Mouse (Mus musculus) neural tube, embryonic 13.5 days (tissue): ENCODE measurements around the gene Gm10382. TPM values are rescaled to one million over a fixed set of nuclear protein-coding genes. Genes with fewer than 3 reads are reported as not detected.

Experiments used
- ATAC-seq: fragments of 200-750 bp; cut with Nextera tagmentation; 2 replicates; pipeline ENCODE4 v1.8.0; 2017; ENCODE audit warnings: low read depth, mild to moderate bottlenecking, moderate TSS enrichment, moderate library complexity
- H3K27ac ChIP-seq: fragments of 300-500 bp; sonication (generic); replicated peaks from 2 replicates; pipeline ENCODE4 v1.5.1; 2015; ENCODE audit warnings: moderate library complexity, mild to moderate bottlenecking, inconsistent platforms
- H3K27me3 ChIP-seq: fragments of 300-500 bp; sonication (generic); 2 replicates; pipeline ENCODE4 v1.6.1; 2015; ENCODE audit warnings: mild to moderate bottlenecking, inconsistent platforms
- H3K36me3 ChIP-seq: fragments of 300-500 bp; sonication (generic); 2 replicates; pipeline ENCODE4 v1.6.1; 2015; ENCODE audit warnings: mild to moderate bottlenecking, inconsistent platforms
- H3K4me1 ChIP-seq: fragments of 300-500 bp; sonication (generic); replicated peaks from 2 replicates; pipeline ENCODE4 v1.6.1; 2015; ENCODE audit warnings: inconsistent platforms
- H3K4me2 ChIP-seq: fragments of 300-500 bp; sonication (generic); 2 replicates; pipeline ENCODE4 v1.6.1; 2015; ENCODE audit warnings: inconsistent platforms, mild to moderate bottlenecking, moderate library complexity
- H3K4me3 ChIP-seq: fragments of 300-500 bp; sonication (generic); 2 replicates; pipeline ENCODE4 v1.5.1; 2015; ENCODE audit warnings: mild to moderate bottlenecking, inconsistent platforms
- H3K9ac ChIP-seq: fragments of 300-500 bp; sonication (generic); 2 replicates; pipeline ENCODE4 v1.6.1; 2015; ENCODE audit warnings: moderate library complexity, mild to moderate bottlenecking, inconsistent platforms
- H3K9me3 ChIP-seq: fragments of 300-500 bp; sonication (generic); 2 replicates; pipeline ENCODE4 v1.6.1; 2016; ENCODE audit warnings: inconsistent platforms
- WGBS: fragments of 180-500 bp; shearing (Covaris S2); methylation state at CpG from one replicate; pipeline ENCODE4 v1.1.7; 2015; 5-methylcytosine and 5-hydroxymethylcytosine counted together
- polyA plus RNA-seq: library from polyadenylated mRNA; unstranded; fragments of >200 nt; fragmentation: Nextera tagmentation; extraction: Ambion mirVana; gene quantifications from 2 replicates; pipeline ENCODE4 v1.2.1, GENCODE M21; 2015

Gm10382 gene
- polyA plus RNA-seq = 0.52 and 0.73 TPM in 2 replicates

DNA sequence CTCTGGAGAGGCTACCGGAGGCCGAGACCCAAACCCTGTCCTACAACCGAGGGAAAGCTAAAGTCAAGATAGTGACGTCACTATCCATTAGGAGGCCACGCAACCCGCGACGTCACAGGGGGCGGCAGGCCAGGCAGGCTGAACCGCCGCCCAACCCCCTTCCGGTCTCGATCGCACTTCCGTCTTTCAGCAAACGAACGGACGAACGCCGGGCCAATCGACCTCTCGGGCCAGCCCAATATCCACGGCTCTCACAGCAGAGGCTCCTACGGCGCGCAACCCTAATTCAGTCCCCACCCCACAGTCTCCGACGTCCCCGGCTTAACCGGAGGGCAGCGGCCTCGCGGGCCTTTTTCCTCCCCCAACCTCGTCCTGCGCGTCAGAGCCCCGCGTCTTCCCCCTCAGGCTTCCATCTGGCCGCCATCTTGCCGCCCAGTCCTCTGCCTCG, at the start of gene Gm10382:
Gene Gm10382 (plus strand): TSS at position 192 of the 448 bp plus-strand sequence.
- Histone ChIP-seq H3K4me1 (peaks cover 59% of the 10 kb centered on the region), H3K4me3 (peak within 1 kb of the TSS; percentile 100)

DNA sequence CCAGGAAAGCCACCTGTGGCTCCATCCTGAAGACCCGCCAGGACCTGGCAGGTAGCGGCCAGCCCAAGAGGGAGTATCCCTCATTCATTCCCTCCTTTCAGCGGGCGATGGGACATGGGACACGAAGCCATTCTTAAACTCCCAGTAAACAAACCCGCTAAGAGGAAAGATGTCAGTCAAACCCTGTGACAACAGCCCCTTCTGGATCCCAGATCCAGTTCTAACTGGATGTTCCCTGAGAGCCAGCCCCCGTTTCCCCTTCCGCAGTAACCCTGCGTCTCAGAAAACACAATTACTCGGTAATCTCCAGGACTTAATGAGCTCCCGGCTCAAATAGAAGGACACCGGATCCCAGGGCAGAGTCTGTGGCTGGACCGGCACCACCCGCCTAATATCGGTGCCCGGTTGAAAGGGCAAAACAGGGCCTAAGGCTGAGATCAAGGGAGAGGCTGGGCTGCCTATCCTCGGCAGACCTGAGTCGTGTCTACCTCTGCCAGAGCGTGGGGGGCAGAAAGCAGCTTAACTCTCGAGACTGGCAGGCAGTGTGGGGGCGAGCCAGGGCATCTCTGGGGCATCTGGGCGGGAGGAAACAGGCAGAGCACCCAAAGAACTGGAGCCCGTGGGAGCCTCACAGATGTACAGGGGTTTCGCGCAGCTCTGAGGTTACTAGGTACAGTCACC, 49.1 kb upstream of the Gm10382 start:
- Histone ChIP-seq H3K4me3 (peak overlapping the region; percentile 72), H3K27ac (peak overlapping the region; percentile 14; the same call in 1 of the 2 replicates), H3K27me3 (peaks cover 23% of the 10 kb centered on the region), H3K9ac (peak overlapping the region; percentile 75), H3K4me2 (peak overlapping the region; percentile 84), H3K4me1 (peaks cover 27% of the 10 kb centered on the region), H3K36me3 (no peaks in the 10 kb centered on the region), H3K9me3 (no peaks in the 10 kb centered on the region)
- peak; percentile 10; the same call in 1 of the 2 replicates for ATAC-seq
- WGBS = 3% methylated on average over 25 of the region's 25 CpGs

More for the DNA sequence above, at the start of gene Gm10382:
- Histone ChIP-seq H3K9ac (peak within 1 kb of the TSS; percentile 100), H3K27ac (peak within 1 kb of the TSS; percentile 98), H3K4me2 (peak within 1 kb of the TSS; percentile 96), H3K36me3 (peaks cover 22% of the 10 kb centered on the region), H3K9me3 (no peaks in the 10 kb centered on the region), H3K27me3 (no peaks in the 10 kb centered on the region)
- ATAC-seq = peak; percentile 21
- under 1% methylated on average over 41 of the region's 41 CpGs for WGBS

DNA sequence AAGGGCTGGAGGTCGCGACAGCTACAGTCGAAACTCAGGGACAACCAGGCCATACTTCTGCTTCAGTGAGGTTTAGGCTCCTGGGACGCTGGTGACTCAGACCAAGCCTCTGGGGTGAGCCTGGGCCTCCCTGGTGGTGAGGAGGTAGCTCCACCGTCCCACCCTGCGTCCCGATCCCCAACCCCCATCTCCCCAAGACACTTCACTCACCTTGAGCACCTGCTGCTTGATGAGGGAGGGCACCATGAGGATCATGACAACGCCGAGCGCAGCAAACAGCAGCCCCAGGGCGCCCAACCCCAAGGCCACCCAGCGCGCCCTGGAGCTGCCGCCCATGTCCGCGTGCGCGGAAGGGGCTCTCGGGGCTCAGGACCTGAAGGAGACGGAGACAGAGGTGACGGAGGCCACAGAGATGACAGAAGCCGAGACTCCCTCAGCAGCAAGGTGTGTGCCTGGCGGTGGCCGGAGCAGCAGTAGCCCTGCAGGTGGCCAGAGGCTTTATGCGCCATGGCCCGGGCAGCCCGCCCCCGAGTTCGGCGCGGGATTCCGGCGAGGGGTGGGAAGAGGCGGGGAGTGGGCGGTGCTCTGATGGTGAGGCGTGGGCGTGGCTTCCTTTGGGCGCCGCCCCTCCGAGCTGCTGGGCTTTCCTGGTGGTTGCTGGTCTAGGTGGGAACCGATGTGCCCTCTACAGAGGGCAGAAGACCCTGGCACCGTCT, 48.4 kb upstream of the Gm10382 start, which contains the start of gene Scarb1:
Gene Scarb1 (minus strand): TSS at position 548 of the 716 bp plus-strand sequence.
- peak within 1 kb of the TSS; percentile 84 for H3K4me2 ChIP-seq
- WGBS = under 1% methylated on average over 42 of the region's 42 CpGs
- peak; percentile 79 for ATAC-seq
- no peak within 1 kb of the TSS for H3K27ac ChIP-seq
- H3K4me1 ChIP-seq = peaks cover 27% of the 10 kb centered on the region
- H3K27me3 ChIP-seq = peaks cover 23% of the 10 kb centered on the region
- peak within 1 kb of the TSS; percentile 75 for H3K9ac ChIP-seq
- no peaks in the 10 kb centered on the region for H3K9me3 ChIP-seq
- H3K36me3 ChIP-seq = no peaks in the 10 kb centered on the region
- peak within 1 kb of the TSS; percentile 72 for H3K4me3 ChIP-seq

DNA sequence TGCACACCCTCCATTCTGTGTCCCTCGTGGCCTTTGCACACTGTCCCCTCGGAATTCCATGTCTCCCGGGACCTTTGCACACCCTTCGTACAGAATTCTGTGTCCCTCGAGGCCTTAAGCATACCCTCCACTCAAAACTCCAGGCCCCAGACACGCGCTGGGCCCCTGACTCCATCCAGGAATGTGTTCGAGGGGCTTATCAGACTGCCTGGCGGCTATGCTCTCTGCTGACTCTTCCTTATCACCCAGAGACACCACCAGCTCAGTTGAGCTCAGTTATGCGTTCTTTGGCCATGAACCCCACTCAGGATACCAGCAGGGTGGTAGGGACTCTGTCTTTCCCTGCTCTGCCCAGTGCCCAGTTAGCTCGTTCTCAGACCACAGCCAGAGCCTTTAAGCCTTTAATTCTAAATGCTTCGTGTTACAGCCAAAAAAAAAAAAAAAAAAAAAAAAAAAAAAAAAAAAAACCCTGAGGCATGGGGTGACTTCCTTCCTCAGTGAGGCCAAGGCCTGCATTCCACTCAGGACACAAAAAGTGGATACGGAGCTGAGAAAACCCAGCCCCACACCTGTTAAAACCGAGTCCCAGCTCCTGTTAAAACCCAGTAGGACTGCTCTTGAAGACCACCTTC, 47.5 kb upstream of the Gm10382 start:
- peaks cover 27% of the 10 kb centered on the region for H3K4me1 ChIP-seq
- peak overlapping the region; percentile 84 for H3K4me2 ChIP-seq
- no peaks in the 10 kb centered on the region for H3K9me3 ChIP-seq
- no peak overlapping the region for H3K27ac ChIP-seq
- peaks cover 23% of the 10 kb centered on the region for H3K27me3 ChIP-seq
- ATAC-seq = no peak
- H3K4me3 ChIP-seq = peak overlapping the region; percentile 72
- no peaks in the 10 kb centered on the region for H3K36me3 ChIP-seq
- 58% methylated on average over 14 of the region's 14 CpGs for WGBS
- peak overlapping the region; percentile 75; the same call in 1 of the 2 replicates for H3K9ac ChIP-seq

DNA sequence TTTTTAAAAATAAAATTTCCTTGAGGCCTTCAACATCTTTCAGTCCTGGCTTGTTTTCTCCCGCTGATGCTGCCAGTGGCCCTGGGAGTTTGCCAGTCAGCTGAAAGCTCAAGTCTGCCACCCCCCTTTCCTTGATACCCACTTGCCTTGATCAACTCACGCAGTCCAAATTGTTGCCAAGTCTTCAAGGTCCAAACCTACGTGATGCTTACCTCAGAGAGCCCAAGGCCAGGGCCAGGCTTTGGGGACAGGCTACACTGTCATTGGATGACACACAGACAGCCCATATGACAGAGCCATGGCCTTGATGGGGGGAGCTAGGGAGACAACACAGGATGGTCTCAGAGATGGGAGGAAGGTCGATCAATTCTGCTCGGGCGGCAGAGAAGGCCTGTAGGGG, 44.8 kb upstream of the Gm10382 start:
- Histone ChIP-seq H3K27ac (no peak overlapping the region), H3K9ac (no peak overlapping the region), H3K9me3 (no peaks in the 10 kb centered on the region), H3K4me1 (peaks cover 23% of the 10 kb centered on the region), H3K36me3 (no peaks in the 10 kb centered on the region), H3K4me2 (no peak overlapping the region), H3K4me3 (no peak overlapping the region), H3K27me3 (peaks cover 19% of the 10 kb centered on the region)
- ATAC-seq = no peak
- WGBS = 94% methylated on average over 6 of the region's 6 CpGs

DNA sequence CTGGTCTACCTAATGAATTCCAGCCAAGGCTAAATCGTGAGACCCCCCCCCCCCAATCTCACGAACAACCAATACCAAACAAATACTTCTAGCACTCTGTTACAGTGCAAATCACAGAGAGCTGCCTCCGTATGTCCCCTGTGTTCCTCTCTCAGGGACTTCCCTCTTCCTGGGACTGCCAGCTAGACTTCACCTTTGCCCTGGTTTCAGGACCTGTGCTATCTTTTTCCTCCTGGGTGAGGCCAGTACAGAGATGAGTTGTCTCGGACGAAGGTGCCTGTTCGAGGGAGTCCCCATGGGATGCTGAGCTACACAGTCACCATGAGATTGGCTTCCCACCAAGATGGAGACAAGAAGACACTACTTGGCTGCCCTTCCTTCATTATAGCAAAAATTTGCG, 41.1 kb upstream of the Gm10382 start:
- Histone ChIP-seq H3K36me3 (no peaks in the 10 kb centered on the region), H3K27ac (no peak overlapping the region), H3K9ac (no peak overlapping the region), H3K27me3 (no peaks in the 10 kb centered on the region), H3K4me3 (no peak overlapping the region), H3K4me2 (no peak overlapping the region), H3K4me1 (no peaks in the 10 kb centered on the region), H3K9me3 (no peaks in the 10 kb centered on the region)
- WGBS = 76% methylated on average over 7 of the region's 7 CpGs
- no peak for ATAC-seq

DNA sequence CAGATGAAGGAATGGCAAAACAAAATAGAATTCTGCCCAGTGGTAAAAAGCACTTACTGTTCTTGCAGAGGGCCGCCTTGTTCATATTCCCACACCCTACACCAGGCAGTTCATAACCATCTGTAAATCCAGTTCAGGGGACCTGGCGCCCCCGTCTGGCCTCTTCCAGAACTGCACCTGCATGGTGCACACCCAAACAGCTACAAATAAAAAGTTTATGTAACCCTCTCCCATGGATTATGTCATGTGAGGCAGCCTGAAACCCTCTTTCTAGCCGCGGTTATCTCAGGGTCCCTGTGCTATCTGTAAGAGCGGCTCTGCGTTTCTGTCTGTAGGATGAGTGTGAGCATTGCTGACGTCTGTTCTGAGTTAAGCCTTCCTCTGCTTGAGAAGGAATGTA, 40.6 kb upstream of the Gm10382 start:
- Histone ChIP-seq H3K4me1 (no peaks in the 10 kb centered on the region), H3K9me3 (no peaks in the 10 kb centered on the region), H3K36me3 (no peaks in the 10 kb centered on the region), H3K4me3 (no peak overlapping the region), H3K4me2 (no peak overlapping the region), H3K27me3 (no peaks in the 10 kb centered on the region), H3K27ac (no peak overlapping the region), H3K9ac (no peak overlapping the region)
- no peak for ATAC-seq
- WGBS = 41% methylated on average over 8 of the region's 8 CpGs

DNA sequence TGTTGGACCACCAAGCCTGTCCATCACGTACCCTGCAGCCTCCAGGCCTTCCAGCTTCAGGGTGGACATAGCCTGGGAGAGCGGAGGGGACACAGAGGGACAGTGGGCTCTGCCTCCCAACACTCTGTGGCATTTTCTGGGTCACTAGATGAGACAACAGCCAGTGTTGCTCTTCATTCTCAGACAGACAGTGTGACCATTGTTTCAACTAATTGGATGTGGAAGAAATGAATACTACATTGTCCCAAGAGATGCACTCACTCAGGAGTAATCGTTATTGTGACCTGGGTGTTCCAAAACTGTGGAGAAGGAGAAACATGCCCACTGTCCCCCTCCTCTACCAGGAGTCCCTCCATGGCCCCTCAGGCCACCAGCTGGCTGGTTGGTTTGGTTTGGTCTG, 39.7 kb upstream of the Gm10382 start:
- Histone ChIP-seq H3K4me3 (no peak overlapping the region), H3K27ac (no peak overlapping the region), H3K4me1 (no peaks in the 10 kb centered on the region), H3K36me3 (no peaks in the 10 kb centered on the region), H3K27me3 (no peaks in the 10 kb centered on the region), H3K9me3 (no peaks in the 10 kb centered on the region), H3K4me2 (no peak overlapping the region), H3K9ac (no peak overlapping the region)
- 82% methylated on average over 3 of the region's 3 CpGs for WGBS
- no peak for ATAC-seq

DNA sequence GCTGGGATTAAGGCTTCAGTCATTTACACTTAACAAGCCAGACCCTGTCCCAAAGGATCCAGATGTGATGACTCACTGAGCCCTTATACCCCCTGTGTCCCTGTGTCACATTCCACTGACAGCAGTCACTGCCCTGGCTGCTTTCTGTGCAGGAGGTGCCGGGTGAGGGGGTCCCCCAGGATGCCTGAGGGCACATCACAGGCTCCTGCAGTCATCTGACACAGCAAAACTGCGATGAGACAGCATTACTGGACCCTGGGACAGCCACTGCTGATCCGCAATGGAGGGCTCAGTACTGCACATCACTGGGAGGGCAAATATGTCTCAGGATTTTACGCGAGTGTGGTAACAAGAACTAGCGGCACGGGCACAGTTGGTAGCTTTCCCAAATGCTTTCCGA, 38.1 kb upstream of the Gm10382 start:
- WGBS = 77% methylated on average over 8 of the region's 8 CpGs
- Histone ChIP-seq H3K4me1 (no peaks in the 10 kb centered on the region), H3K9ac (no peak overlapping the region), H3K4me2 (no peak overlapping the region), H3K27me3 (no peaks in the 10 kb centered on the region), H3K9me3 (no peaks in the 10 kb centered on the region), H3K4me3 (no peak overlapping the region), H3K27ac (no peak overlapping the region), H3K36me3 (no peaks in the 10 kb centered on the region)
- ATAC-seq = no peak

DNA sequence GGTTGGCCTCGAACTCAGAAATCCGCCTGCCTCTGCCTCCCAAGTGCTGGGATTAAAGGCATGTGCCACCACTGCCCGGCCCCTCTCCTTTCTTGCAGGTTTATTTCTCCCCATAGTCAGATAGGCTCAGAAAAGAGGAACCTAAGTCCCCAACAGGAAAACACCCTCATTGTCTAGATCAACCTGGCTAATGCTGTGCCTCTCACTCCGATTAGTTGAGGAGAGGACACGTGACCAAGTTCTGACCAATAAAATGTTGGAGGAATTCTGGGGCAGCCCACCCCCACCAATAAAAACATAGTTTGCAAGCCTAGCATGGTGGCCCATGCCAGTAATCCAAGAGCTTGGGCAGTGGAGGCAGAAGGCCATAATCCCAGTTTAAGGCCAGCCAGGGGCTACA, 37.2 kb upstream of the Gm10382 start:
- Histone ChIP-seq H3K36me3 (no peaks in the 10 kb centered on the region), H3K27me3 (no peaks in the 10 kb centered on the region), H3K4me2 (no peak overlapping the region), H3K27ac (no peak overlapping the region), H3K4me1 (no peaks in the 10 kb centered on the region), H3K4me3 (no peak overlapping the region), H3K9me3 (no peaks in the 10 kb centered on the region), H3K9ac (no peak overlapping the region)
- 97% methylated on average over 5 of the region's 5 CpGs for WGBS
- ATAC-seq = no peak

DNA sequence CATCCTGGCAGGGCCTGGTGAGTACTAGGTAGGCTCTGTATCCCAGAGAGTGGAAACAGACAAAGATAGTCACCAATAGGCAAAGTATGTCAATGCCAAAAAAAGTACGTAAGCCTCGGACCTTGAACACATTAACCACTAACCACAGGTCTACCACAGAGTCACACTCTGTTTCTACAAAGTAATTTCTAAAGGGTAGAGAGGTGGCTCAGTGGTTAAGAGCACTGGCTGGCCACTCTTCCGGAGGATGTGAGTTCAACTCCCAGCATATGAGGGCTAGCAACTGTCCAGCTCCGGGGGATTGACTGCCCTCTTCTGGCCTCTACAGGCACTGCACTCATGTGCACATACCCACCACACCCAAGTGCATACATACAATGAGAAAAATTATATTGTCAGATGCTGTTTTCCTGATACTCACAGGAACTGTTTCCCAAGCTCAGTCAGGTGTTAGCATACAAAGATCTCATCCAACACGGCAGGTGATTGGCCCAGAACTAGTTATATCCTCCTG, 36.3 kb upstream of the Gm10382 start:
- ATAC-seq = no peak
- Histone ChIP-seq H3K9ac (no peak overlapping the region), H3K4me2 (no peak overlapping the region), H3K9me3 (no peaks in the 10 kb centered on the region), H3K27ac (no peak overlapping the region), H3K36me3 (no peaks in the 10 kb centered on the region), H3K27me3 (no peaks in the 10 kb centered on the region), H3K4me3 (no peak overlapping the region), H3K4me1 (no peaks in the 10 kb centered on the region)
- WGBS = 94% methylated on average over 5 of the region's 5 CpGs
